In the genomic region with DNA sequence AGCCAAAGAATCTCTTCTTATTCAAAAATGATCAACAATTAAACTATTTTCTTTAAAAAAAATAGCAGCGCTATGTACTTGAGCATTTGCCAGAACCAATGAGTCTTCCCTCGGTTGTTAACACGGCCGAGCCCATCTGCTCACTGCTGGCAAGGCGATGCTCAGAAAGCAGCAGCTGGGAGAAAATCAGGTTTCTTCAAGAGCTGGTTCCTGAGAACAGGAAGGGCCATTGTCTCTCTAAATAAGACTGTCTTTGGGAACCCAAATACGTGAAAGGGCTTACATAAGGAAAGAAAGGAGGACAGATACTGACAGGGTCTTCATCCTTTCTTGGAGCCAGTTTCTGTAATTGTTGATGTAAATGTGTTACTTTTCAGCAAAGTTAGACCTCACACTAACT, we compare ENCODE assay signal across 9 mouse cellular contexts.
DNase-seq lines count a peak whose midpoint lies in the region; ATAC-seq and TF ChIP-seq lines count a peak whose summit lies in the region.
"Had no signal": no experiment of that assay in that cellular context is flagged by ENCODE, and none has a peak within 500 bp of the region (broad histone marks: within the 10 kb centered on the region; RNA-seq: fewer than 3 reads in every experiment).

No protein-coding gene starts in this region.

- no peak overlapping the region for H3K4me2 ChIP-seq in forebrain, embryonic 15.5 days (replicated peaks)
- H3K4me2 ChIP-seq in intestine, embryonic 15.5 days (replicated peaks), result peak overlapping the region; percentile 9; the same call in 1 of the 2 replicates

- no peak overlapping the region for H3K9ac ChIP-seq in forebrain, embryonic 15.5 days (replicated peaks)
- H3K9ac ChIP-seq in intestine, embryonic 15.5 days, result no peak overlapping the region

- WGBS in forebrain, embryonic 15.5 days, result 5% methylated on average over 6 of the region's 6 CpGs
- 36% methylated on average over 6 of the region's 6 CpGs for WGBS in intestine, embryonic 15.5 days
- 35% methylated on average over 6 of the region's 6 CpGs for WGBS in olfactory bulb, adult 2 months

- no peaks in the 10 kb centered on the region for H3K27me3 ChIP-seq in forebrain, embryonic 15.5 days
- no peaks in the 10 kb centered on the region for H3K27me3 ChIP-seq in intestine, embryonic 15.5 days (replicated peaks)

- ATAC-seq in forebrain, embryonic 15.5 days (replicated peaks), result 0 out of 2 replicates have a peak, but pooled peaks have one; percentile 39
- peak; percentile 55; the same call in 1 of the 2 replicates for ATAC-seq in intestine, embryonic 15.5 days
- no peak for ATAC-seq in CD4-positive, CD25-positive, alpha-beta regulatory T cell, adult 4 months

- H3K36me3 ChIP-seq in forebrain, embryonic 15.5 days, result no peaks in the 10 kb centered on the region
- H3K36me3 ChIP-seq in intestine, embryonic 15.5 days, result no peaks in the 10 kb centered on the region

- no peaks in the 10 kb centered on the region for H3K9me3 ChIP-seq in forebrain, embryonic 15.5 days
- H3K9me3 ChIP-seq in intestine, embryonic 15.5 days, result no peaks in the 10 kb centered on the region

- peaks cover 46% of the 10 kb centered on the region for H3K4me1 ChIP-seq in forebrain, embryonic 15.5 days
- H3K4me1 ChIP-seq in intestine, embryonic 15.5 days (replicated peaks), result peaks cover 3% of the 10 kb centered on the region; the same call in 1 of the 2 replicates
- H3K4me1 ChIP-seq in olfactory bulb, adult 2 months (ENCODE audit: control insufficient read depth, insufficient read depth, low read length), result peaks cover 5% of the 10 kb centered on the region

- peak overlapping the region; percentile 72 for H3K27ac ChIP-seq in forebrain, embryonic 15.5 days (replicated peaks)
- H3K27ac ChIP-seq in intestine, embryonic 15.5 days, result peak overlapping the region; percentile 29; the same call in 1 of the 2 replicates
- peak overlapping the region; percentile 62; the same call in 1 of the 2 replicates for H3K27ac ChIP-seq in olfactory bulb, adult 2 months (ENCODE audit: insufficient read depth, low read depth, low read length)

- TF ChIP-seq POLR2A in olfactory bulb, adult 2 months (IDR thresholded peaks at IDR 0.05; ENCODE audit: insufficient read depth, low read depth, low read length), result no peak

- TF ChIP-seq CTCF in olfactory bulb, adult 2 months (IDR thresholded peaks at IDR 0.05; ENCODE audit: insufficient read depth, low read depth, low read length), result no peak

- no peak overlapping the region for H3K4me3 ChIP-seq in forebrain, embryonic 15.5 days
- no peak overlapping the region for H3K4me3 ChIP-seq in intestine, embryonic 15.5 days (replicated peaks)
- H3K4me3 ChIP-seq in olfactory bulb, adult 2 months (ENCODE audit: insufficient read depth, low read depth, low read length), result no peak overlapping the region

- peak; percentile 47 for DNase-seq in layer of hippocampus, adult 9-11 months
- no peak for DNase-seq in layer of hippocampus, adult 11-12 months (ENCODE audit: low spot score)
- DNase-seq in thymus, postnatal 0 days (ENCODE audit: low spot score), result no peak
- DNase-seq: kidney, postnatal 4 days; lung, postnatal 14 days had no signal
